Mouse (Mus musculus): ENCODE data around the gene Tmem117. TPM values are rescaled to one million over a fixed set of nuclear protein-coding genes. Genes with fewer than 3 reads are reported as not detected.

Tmem117 gene
- polyA plus RNA-seq, 1 experiment, result not detected

DNA sequence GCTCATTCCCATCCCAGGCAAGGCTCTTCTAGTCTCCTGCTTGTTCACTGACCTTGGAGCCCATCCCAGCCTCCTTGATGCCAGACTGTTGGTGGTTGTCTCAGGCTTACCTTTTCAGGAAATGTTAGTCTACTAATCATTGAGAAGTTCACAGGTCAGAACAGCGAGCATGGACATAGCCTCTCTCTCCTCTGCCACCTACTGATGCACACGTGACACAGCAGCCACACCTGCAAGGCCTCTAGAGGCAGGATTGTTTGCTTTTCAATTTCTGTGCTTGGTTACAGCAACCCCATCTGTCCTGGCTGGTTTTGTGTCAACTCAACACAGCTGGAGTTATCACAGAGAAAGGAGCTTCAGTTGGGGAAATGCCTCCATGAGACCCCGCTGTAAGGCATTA lies 52.1 kb downstream of the Tmem117 start:
- Histone ChIP-seq H3K4me1 (ENCODE audit: control insufficient read depth, insufficient read depth, insufficient read length) (no peaks in the 10 kb centered on the region), H3K27ac (ENCODE audit: insufficient read depth, low read length) (no peak overlapping the region), H3K4me3 (ENCODE audit: extremely low read depth, insufficient read depth, insufficient read length) (no peak overlapping the region), H3K36me3 (ENCODE audit: control insufficient read depth, insufficient read depth, low read length) (no peaks in the 10 kb centered on the region), H3K27me3 (ENCODE audit: control insufficient read depth, insufficient read depth, low read length) (no peaks in the 10 kb centered on the region)
- TF ChIP-seq CTCF (IDR thresholded peaks at IDR 0.05; ENCODE audit: extremely low read depth, insufficient read depth, insufficient read length, insufficient replicate concordance) (no peak), POLR2A (IDR thresholded peaks at IDR 0.05; ENCODE audit: low read depth, low read length) (no peak)
- DNase-seq (ENCODE audit: low read depth in 1 of 2, low spot score in 2 of 2), result no peak
- WGBS, result 71% methylated on average over 3 of the region's 3 CpGs

- Histone ChIP-seq H3K4me1 (ENCODE audit: control insufficient read depth, insufficient read depth, insufficient read length) (no peaks in the 10 kb centered on the region), H3K4me3 (ENCODE audit: extremely low read depth, insufficient read depth, insufficient read length) (no peak overlapping the region), H3K27me3 (ENCODE audit: control insufficient read depth, insufficient read depth, low read length) (no peaks in the 10 kb centered on the region), H3K27ac (ENCODE audit: insufficient read depth, low read length) (no peak overlapping the region), H3K36me3 (ENCODE audit: control insufficient read depth, insufficient read depth, low read length) (no peaks in the 10 kb centered on the region)
- no peak for TF ChIP-seq CTCF (IDR thresholded peaks at IDR 0.05; ENCODE audit: extremely low read depth, insufficient read depth, insufficient read length, insufficient replicate concordance)
- TF ChIP-seq POLR2A (IDR thresholded peaks at IDR 0.05; ENCODE audit: low read depth, low read length), result no peak
- DNase-seq (ENCODE audit: low read depth in 1 of 2, low spot score in 2 of 2), result no peak
- WGBS, result 81% methylated on average over 7 of the region's 7 CpGs
Measured at GRCm38 (mm10) chr15:94684269-94684668, 55.2 kb downstream of the Tmem117 start.

GRCm38 (mm10) chr15:94687176-94687575 lies 58.1 kb downstream of the Tmem117 start:
- H3K27ac ChIP-seq (ENCODE audit: insufficient read depth, low read length), result no peak overlapping the region
- 93% methylated on average over 7 of the region's 7 CpGs for WGBS
- H3K4me1 ChIP-seq (ENCODE audit: control insufficient read depth, insufficient read depth, insufficient read length), result no peaks in the 10 kb centered on the region
- TF ChIP-seq POLR2A (IDR thresholded peaks at IDR 0.05; ENCODE audit: low read depth, low read length), result no peak
- H3K36me3 ChIP-seq (ENCODE audit: control insufficient read depth, insufficient read depth, low read length), result no peaks in the 10 kb centered on the region
- H3K4me3 ChIP-seq (ENCODE audit: extremely low read depth, insufficient read depth, insufficient read length), result no peak overlapping the region
- no peak for DNase-seq (ENCODE audit: low read depth in 1 of 2, low spot score in 2 of 2)
- no peaks in the 10 kb centered on the region for H3K27me3 ChIP-seq (ENCODE audit: control insufficient read depth, insufficient read depth, low read length)

DNA sequence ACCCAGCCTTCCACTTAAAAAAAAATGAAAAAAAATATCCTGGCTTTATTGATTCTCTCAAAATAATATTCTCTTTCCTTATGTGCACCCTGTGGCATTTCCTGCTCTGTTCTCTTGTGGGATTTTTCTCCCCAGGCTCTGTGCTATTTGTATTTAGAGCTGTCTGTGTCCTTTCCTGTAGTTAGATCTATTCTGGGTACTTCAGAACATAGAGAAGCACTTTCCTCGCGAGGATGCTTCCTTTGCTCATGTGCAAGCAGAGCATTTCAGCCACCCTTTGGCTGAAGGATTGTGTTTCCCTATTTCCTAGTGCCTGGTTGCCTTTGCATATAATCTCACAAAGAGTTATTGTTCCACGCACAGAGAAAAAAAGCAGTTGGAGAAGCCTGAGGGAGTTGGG lies 58.6 kb downstream of the Tmem117 start:
- no peak for DNase-seq (ENCODE audit: low read depth in 1 of 2, low spot score in 2 of 2)
- Histone ChIP-seq H3K27ac (ENCODE audit: insufficient read depth, low read length) (no peak overlapping the region), H3K4me3 (ENCODE audit: extremely low read depth, insufficient read depth, insufficient read length) (no peak overlapping the region), H3K36me3 (ENCODE audit: control insufficient read depth, insufficient read depth, low read length) (no peaks in the 10 kb centered on the region), H3K27me3 (ENCODE audit: control insufficient read depth, insufficient read depth, low read length) (no peaks in the 10 kb centered on the region), H3K4me1 (ENCODE audit: control insufficient read depth, insufficient read depth, insufficient read length) (no peaks in the 10 kb centered on the region)
- no peak for TF ChIP-seq POLR2A (IDR thresholded peaks at IDR 0.05; ENCODE audit: low read depth, low read length)
- TF ChIP-seq CTCF (IDR thresholded peaks at IDR 0.05; ENCODE audit: extremely low read depth, insufficient read depth, insufficient read length, insufficient replicate concordance), result no peak
- WGBS, result 74% methylated on average over 3 of the region's 3 CpGs

DNA sequence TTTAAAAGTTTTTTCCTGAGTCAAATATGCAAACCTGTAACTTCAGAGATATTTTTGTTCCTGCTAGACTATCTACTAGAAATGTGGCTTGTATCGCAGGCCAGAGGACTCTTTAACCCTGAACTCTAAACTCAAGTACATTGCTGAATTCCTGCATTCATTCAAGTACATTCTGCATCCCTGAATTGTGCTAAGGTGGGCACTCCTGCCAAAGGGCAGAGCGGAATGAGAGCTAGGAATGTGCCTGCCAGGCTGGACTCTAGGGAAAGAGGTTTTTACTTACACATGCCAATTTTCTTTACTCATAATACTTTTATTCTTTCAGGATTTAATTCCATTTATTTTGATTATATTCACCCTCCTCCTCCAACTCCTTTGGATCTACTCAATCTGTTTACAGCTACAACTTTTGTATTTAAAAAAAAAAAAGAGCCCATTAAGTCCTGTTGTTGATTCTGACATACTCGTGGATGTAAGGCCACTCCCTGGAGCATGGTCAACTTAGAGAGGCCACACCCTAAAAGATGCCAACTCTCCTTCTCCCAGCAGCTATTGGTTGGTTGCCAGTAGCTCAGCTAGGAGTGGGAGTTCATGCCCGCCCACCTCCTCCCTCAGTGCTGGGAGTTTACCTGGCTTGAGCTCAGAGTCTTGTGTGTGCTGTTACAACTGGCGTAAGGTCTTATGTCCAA lies 60.3 kb downstream of the Tmem117 start:
- 81% methylated on average over 5 of the region's 5 CpGs for WGBS
- no peaks in the 10 kb centered on the region for H3K4me1 ChIP-seq (ENCODE audit: control insufficient read depth, insufficient read depth, insufficient read length)

DNA sequence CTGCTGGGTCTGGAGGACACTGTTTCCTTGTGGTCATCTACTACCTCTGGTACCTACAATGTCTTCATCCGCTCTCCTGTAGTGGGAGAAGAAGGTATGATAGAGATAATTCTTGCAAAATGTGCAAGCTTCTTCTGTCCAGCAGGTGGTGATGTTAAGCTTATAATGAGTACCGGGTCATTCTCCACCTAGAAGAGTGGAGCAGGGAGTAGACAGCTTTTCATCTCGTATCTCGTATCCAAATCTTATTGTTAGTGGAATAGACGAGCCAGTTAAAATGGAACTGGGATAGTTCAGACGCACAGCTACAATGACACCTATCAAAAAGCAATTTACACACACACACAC lies 60.8 kb downstream of the Tmem117 start:
- no peak for DNase-seq (ENCODE audit: low read depth in 1 of 2, low spot score in 2 of 2)
- Histone ChIP-seq H3K4me3 (ENCODE audit: extremely low read depth, insufficient read depth, insufficient read length) (no peak overlapping the region), H3K27me3 (ENCODE audit: control insufficient read depth, insufficient read depth, low read length) (no peaks in the 10 kb centered on the region), H3K4me1 (ENCODE audit: control insufficient read depth, insufficient read depth, insufficient read length) (no peaks in the 10 kb centered on the region), H3K27ac (ENCODE audit: insufficient read depth, low read length) (no peak overlapping the region), H3K36me3 (ENCODE audit: control insufficient read depth, insufficient read depth, low read length) (no peaks in the 10 kb centered on the region)
- WGBS, result 78% methylated on average over 6 of the region's 6 CpGs
- TF ChIP-seq POLR2A (IDR thresholded peaks at IDR 0.05; ENCODE audit: low read depth, low read length) (no peak), CTCF (IDR thresholded peaks at IDR 0.05; ENCODE audit: extremely low read depth, insufficient read depth, insufficient read length, insufficient replicate concordance) (no peak)

More for the DNA sequence above, 60.3 kb downstream of the Tmem117 start:
- Histone ChIP-seq H3K36me3 (ENCODE audit: control insufficient read depth, insufficient read depth, low read length) (no peaks in the 10 kb centered on the region), H3K27ac (ENCODE audit: insufficient read depth, low read length) (no peak overlapping the region), H3K4me3 (ENCODE audit: extremely low read depth, insufficient read depth, insufficient read length) (no peak overlapping the region), H3K27me3 (ENCODE audit: control insufficient read depth, insufficient read depth, low read length) (no peaks in the 10 kb centered on the region)
- TF ChIP-seq POLR2A (IDR thresholded peaks at IDR 0.05; ENCODE audit: low read depth, low read length) (no peak), CTCF (IDR thresholded peaks at IDR 0.05; ENCODE audit: extremely low read depth, insufficient read depth, insufficient read length, insufficient replicate concordance) (no peak)
- no peak for DNase-seq (ENCODE audit: low read depth in 1 of 2, low spot score in 2 of 2)

- H3K4me3 ChIP-seq (ENCODE audit: extremely low read depth, insufficient read depth, insufficient read length), result no peak overlapping the region
- H3K4me1 ChIP-seq (ENCODE audit: control insufficient read depth, insufficient read depth, insufficient read length), result no peaks in the 10 kb centered on the region
- 36% methylated on average over 5 of the region's 5 CpGs for WGBS
- TF ChIP-seq POLR2A (IDR thresholded peaks at IDR 0.05; ENCODE audit: low read depth, low read length) (no peak), CTCF (IDR thresholded peaks at IDR 0.05; ENCODE audit: extremely low read depth, insufficient read depth, insufficient read length, insufficient replicate concordance) (no peak)
- no peak overlapping the region for H3K27ac ChIP-seq (ENCODE audit: insufficient read depth, low read length)
- DNase-seq (ENCODE audit: low read depth in 1 of 2, low spot score in 2 of 2), result no peak
- H3K27me3 ChIP-seq (ENCODE audit: control insufficient read depth, insufficient read depth, low read length), result no peaks in the 10 kb centered on the region
- H3K36me3 ChIP-seq (ENCODE audit: control insufficient read depth, insufficient read depth, low read length), result no peaks in the 10 kb centered on the region
Measured at GRCm38 (mm10) chr15:94722759-94723158, 93.7 kb downstream of the Tmem117 start.
